Mouse (Mus musculus) kidney, embryonic 15.5 days (tissue): ENCODE data around the gene 9430097D07Rik. TPM values are rescaled to one million over a fixed set of nuclear protein-coding genes. Genes with fewer than 3 reads are reported as not detected.

Experiments used
- ATAC-seq: fragments of 200-750 bp; cut with Nextera tagmentation; replicated peaks from 2 replicates; pipeline ENCODE4 v1.8.0; 2017; ENCODE audit warnings: moderate TSS enrichment; ENCODE audit not compliant: low FRiP score
- H3K27ac ChIP-seq: fragments of 300-500 bp; sonication (generic); 2 replicates; pipeline ENCODE4 v1.5.1; 2015; ENCODE audit warnings: mild to moderate bottlenecking, inconsistent platforms
- H3K27me3 ChIP-seq: fragments of 300-500 bp; sonication (generic); 2 replicates; pipeline ENCODE4 v1.6.1; 2015; ENCODE audit warnings: inconsistent platforms
- H3K36me3 ChIP-seq: fragments of 300-500 bp; sonication (generic); 2 replicates; pipeline ENCODE4 v1.6.1; 2015; ENCODE audit warnings: inconsistent platforms
- H3K4me1 ChIP-seq: fragments of 300-500 bp; sonication (generic); 2 replicates; pipeline ENCODE4 v1.6.1; 2015; ENCODE audit warnings: inconsistent platforms
- H3K4me2 ChIP-seq: fragments of 300-500 bp; sonication (generic); 2 replicates; pipeline ENCODE4 v1.6.1; 2015; ENCODE audit warnings: moderate library complexity, mild to moderate bottlenecking, inconsistent platforms
- H3K4me3 ChIP-seq: fragments of 300-500 bp; sonication (generic); replicated peaks from 2 replicates; pipeline ENCODE4 v1.5.1; 2015; ENCODE audit warnings: mild to moderate bottlenecking, inconsistent platforms
- H3K9ac ChIP-seq: fragments of 300-500 bp; sonication (generic); 2 replicates; pipeline ENCODE4 v1.6.1; 2015; ENCODE audit warnings: mild to moderate bottlenecking, inconsistent platforms
- H3K9me3 ChIP-seq: fragments of 300-500 bp; sonication (generic); replicated peaks from 2 replicates; pipeline ENCODE4 v1.6.1; 2016; ENCODE audit warnings: inconsistent platforms
- WGBS: fragments of 180-500 bp; shearing (Covaris S2); methylation state at CpG from one replicate; pipeline ENCODE4 v1.1.7; 2015; ENCODE audit warnings: mixed read lengths; 5-methylcytosine and 5-hydroxymethylcytosine counted together
- polyA plus RNA-seq: library from polyadenylated mRNA; unstranded; fragments of >200 nt; fragmentation: Nextera tagmentation; extraction: Ambion mirVana; gene quantifications from 2 replicates; pipeline ENCODE4 v1.2.1, GENCODE M21; 2015

9430097D07Rik gene
- polyA plus RNA-seq, 1 experiment from 2014 or later: 0.17 TPM

- Histone ChIP-seq H3K4me1 (peaks cover 20% of the 10 kb centered on the region), H3K36me3 (no peaks in the 10 kb centered on the region), H3K9me3 (no peaks in the 10 kb centered on the region), H3K27me3 (no peaks in the 10 kb centered on the region), H3K4me3 (no peak overlapping the region), H3K27ac (no peak overlapping the region), H3K9ac (no peak overlapping the region), H3K4me2 (no peak overlapping the region)
- WGBS: 80% methylated on average over 5 of the region's 5 CpGs
- no peak for ATAC-seq
Measured at GRCm38 (mm10) chr2:32551236-32551635, 24.2 kb downstream of the 9430097D07Rik start.

GRCm38 (mm10) chr2:32549764-32550163 is 25.7 kb downstream of the 9430097D07Rik start:
- no peak overlapping the region for H3K4me2 ChIP-seq
- H3K27ac ChIP-seq: peak overlapping the region; percentile 4; the same call in 1 of the 2 replicates
- peaks cover 14% of the 10 kb centered on the region for H3K4me1 ChIP-seq
- WGBS: 64% methylated on average over 6 of the region's 6 CpGs
- no peak overlapping the region for H3K4me3 ChIP-seq
- H3K9ac ChIP-seq: no peak overlapping the region
- no peaks in the 10 kb centered on the region for H3K9me3 ChIP-seq
- H3K27me3 ChIP-seq: no peaks in the 10 kb centered on the region
- no peaks in the 10 kb centered on the region for H3K36me3 ChIP-seq
- ATAC-seq: no peak

GRCm38 (mm10) chr2:32549171-32549570 is 26.3 kb downstream of the 9430097D07Rik start:
- no peak for ATAC-seq
- Histone ChIP-seq H3K4me3 (no peak overlapping the region), H3K9ac (no peak overlapping the region), H3K4me2 (no peak overlapping the region), H3K27ac (peak overlapping the region; percentile 4; the same call in 1 of the 2 replicates), H3K4me1 (peaks cover 14% of the 10 kb centered on the region), H3K9me3 (no peaks in the 10 kb centered on the region), H3K36me3 (no peaks in the 10 kb centered on the region), H3K27me3 (no peaks in the 10 kb centered on the region)
- 72% methylated on average over 9 of the region's 9 CpGs for WGBS

- Histone ChIP-seq H3K9me3 (no peaks in the 10 kb centered on the region), H3K27ac (no peak overlapping the region), H3K9ac (no peak overlapping the region), H3K4me3 (no peak overlapping the region), H3K27me3 (no peaks in the 10 kb centered on the region), H3K4me1 (peaks cover 17% of the 10 kb centered on the region), H3K36me3 (no peaks in the 10 kb centered on the region), H3K4me2 (no peak overlapping the region)
- no peak for ATAC-seq
- WGBS: 86% methylated on average over 7 of the region's 7 CpGs
Measured at GRCm38 (mm10) chr2:32547964-32548739, 27.3 kb downstream of the 9430097D07Rik start.

GRCm38 (mm10) chr2:32547380-32547779 is 28.1 kb downstream of the 9430097D07Rik start:
- Histone ChIP-seq H3K4me3 (no peak overlapping the region), H3K9me3 (no peaks in the 10 kb centered on the region), H3K27ac (no peak overlapping the region), H3K4me1 (peaks cover 22% of the 10 kb centered on the region), H3K4me2 (no peak overlapping the region), H3K9ac (no peak overlapping the region), H3K27me3 (no peaks in the 10 kb centered on the region), H3K36me3 (no peaks in the 10 kb centered on the region)
- ATAC-seq: no peak
- 63% methylated on average over 5 of the region's 5 CpGs for WGBS

- no peak for ATAC-seq
- Histone ChIP-seq H3K9ac (no peak overlapping the region), H3K27me3 (no peaks in the 10 kb centered on the region), H3K9me3 (no peaks in the 10 kb centered on the region), H3K4me2 (no peak overlapping the region), H3K27ac (no peak overlapping the region), H3K36me3 (no peaks in the 10 kb centered on the region), H3K4me1 (peaks cover 27% of the 10 kb centered on the region), H3K4me3 (no peak overlapping the region)
- WGBS: 96% methylated on average over 1 of the region's 1 CpGs
Measured at GRCm38 (mm10) chr2:32546951-32547350, 28.5 kb downstream of the 9430097D07Rik start.

- 72% methylated on average over 3 of the region's 3 CpGs for WGBS
- H3K36me3 ChIP-seq: no peaks in the 10 kb centered on the region
- H3K4me1 ChIP-seq: peaks cover 54% of the 10 kb centered on the region
- H3K4me3 ChIP-seq: no peak overlapping the region
- no peak overlapping the region for H3K27ac ChIP-seq
- no peaks in the 10 kb centered on the region for H3K27me3 ChIP-seq
- H3K9ac ChIP-seq: no peak overlapping the region
- no peak overlapping the region for H3K4me2 ChIP-seq
- no peaks in the 10 kb centered on the region for H3K9me3 ChIP-seq
- no peak for ATAC-seq
Measured at GRCm38 (mm10) chr2:32543031-32543449, 32.4 kb downstream of the 9430097D07Rik start.

GRCm38 (mm10) chr2:32541986-32542573 is 33.4 kb downstream of the 9430097D07Rik start:
- H3K4me2 ChIP-seq: no peak overlapping the region
- H3K9me3 ChIP-seq: no peaks in the 10 kb centered on the region
- H3K4me1 ChIP-seq: peaks cover 60% of the 10 kb centered on the region
- no peak overlapping the region for H3K9ac ChIP-seq
- H3K27me3 ChIP-seq: no peaks in the 10 kb centered on the region
- no peaks in the 10 kb centered on the region for H3K36me3 ChIP-seq
- no peak for ATAC-seq
- H3K4me3 ChIP-seq: no peak overlapping the region
- 86% methylated on average over 4 of the region's 4 CpGs for WGBS
- H3K27ac ChIP-seq: no peak overlapping the region

GRCm38 (mm10) chr2:32541333-32541908 is 34.1 kb downstream of the 9430097D07Rik start:
- WGBS: 93% methylated on average over 2 of the region's 2 CpGs
- Histone ChIP-seq H3K36me3 (no peaks in the 10 kb centered on the region), H3K4me3 (no peak overlapping the region), H3K27ac (no peak overlapping the region), H3K27me3 (no peaks in the 10 kb centered on the region), H3K9ac (no peak overlapping the region), H3K4me1 (peaks cover 66% of the 10 kb centered on the region), H3K4me2 (no peak overlapping the region), H3K9me3 (no peaks in the 10 kb centered on the region)
- ATAC-seq: no peak

GRCm38 (mm10) chr2:32539452-32539981 is 36.0 kb downstream of the 9430097D07Rik start:
- H3K4me1 ChIP-seq: peaks cover 77% of the 10 kb centered on the region
- H3K9me3 ChIP-seq: no peaks in the 10 kb centered on the region
- no peak overlapping the region for H3K9ac ChIP-seq
- no peak for ATAC-seq
- H3K4me2 ChIP-seq: peak overlapping the region; percentile 87
- 0 out of 2 replicates have a peak overlapping the region, but pooled peaks have one; percentile 97 for H3K4me3 ChIP-seq
- H3K36me3 ChIP-seq: no peaks in the 10 kb centered on the region
- H3K27me3 ChIP-seq: no peaks in the 10 kb centered on the region
- WGBS: 65% methylated on average over 14 of the region's 14 CpGs
- peak overlapping the region; percentile 45; the same call in 1 of the 2 replicates for H3K27ac ChIP-seq

- Histone ChIP-seq H3K9me3 (no peaks in the 10 kb centered on the region), H3K36me3 (no peaks in the 10 kb centered on the region), H3K27me3 (no peaks in the 10 kb centered on the region), H3K4me1 (peaks cover 88% of the 10 kb centered on the region), H3K27ac (0 out of 2 replicates have a peak overlapping the region, but pooled peaks have one; percentile 97), H3K9ac (0 out of 2 replicates have a peak overlapping the region, but pooled peaks have one; percentile 8), H3K4me2 (peak overlapping the region; percentile 87), H3K4me3 (peak overlapping the region; percentile 97)
- WGBS: 73% methylated on average over 4 of the region's 4 CpGs
- no peak for ATAC-seq
Measured at GRCm38 (mm10) chr2:32538461-32538860, 37.0 kb downstream of the 9430097D07Rik start.

- Histone ChIP-seq H3K36me3 (no peaks in the 10 kb centered on the region), H3K4me1 (peaks cover 88% of the 10 kb centered on the region), H3K27me3 (no peaks in the 10 kb centered on the region), H3K4me2 (peak overlapping the region; percentile 87), H3K4me3 (peak overlapping the region; percentile 97), H3K9me3 (no peaks in the 10 kb centered on the region), H3K27ac (peak overlapping the region; percentile 97), H3K9ac (peak overlapping the region; percentile 95; the same call in 1 of the 2 replicates)
- WGBS: 74% methylated on average over 5 of the region's 5 CpGs
- ATAC-seq: no peak
Measured at GRCm38 (mm10) chr2:32537941-32538340, 37.5 kb downstream of the 9430097D07Rik start.
